23 mouse cellular contexts compared by ENCODE assay signal in the genomic region with DNA sequence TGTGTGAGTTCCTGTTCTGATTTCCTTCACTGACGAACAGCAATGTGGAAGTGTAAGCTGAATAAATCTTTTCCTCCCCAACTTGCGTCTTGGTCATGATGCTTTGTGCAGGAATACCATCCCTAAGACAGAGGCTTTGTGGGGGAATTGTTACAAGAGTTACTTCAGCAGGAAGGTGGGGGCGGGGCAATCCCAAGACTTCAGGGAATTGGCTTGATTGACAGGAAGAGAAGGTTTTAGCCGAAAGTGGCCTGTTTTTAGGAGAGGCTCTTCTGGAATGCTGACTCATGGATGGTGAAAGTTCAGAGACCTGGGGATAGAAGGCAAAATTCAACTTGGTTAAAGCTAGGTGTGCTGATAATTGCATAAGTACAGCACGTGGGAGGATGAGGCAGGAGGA. TPM values are rescaled to one million over a fixed set of nuclear protein-coding genes. Genes with fewer than 3 reads are reported as not detected.
"Had no signal": no experiment of that assay in that cellular context is flagged by ENCODE, and none has a peak within 500 bp of the region (broad histone marks: within the 10 kb centered on the region; RNA-seq: fewer than 3 reads in every experiment).

No protein-coding gene starts in this region.

- H3K9ac ChIP-seq: heart, embryonic 12.5 days; hindbrain, embryonic 14.5 days; intestine, embryonic 15.5 days; limb, embryonic 13.5 days; limb, embryonic 15.5 days; liver, embryonic 12.5 days; liver, embryonic 14.5 days had no signal

- H3K27ac ChIP-seq: heart, embryonic 10.5 days; hindbrain, embryonic 14.5 days; intestine, embryonic 15.5 days; limb, embryonic 13.5 days; limb, embryonic 15.5 days; liver, embryonic 12.5 days; liver, embryonic 14.5 days had no signal

- DNase-seq: gastrocnemius, postnatal 14 days; gastrocnemius, postnatal 36 days; heart, adult 18-20 months; heart, postnatal 14 days; heart, postnatal 36 days; kidney, adult 18-20 months; kidney, adult 8-10 months; kidney, postnatal 10 days; kidney, postnatal 25 days; kidney, postnatal 4 days; layer of hippocampus, adult 9-11 months; layer of hippocampus, postnatal 36 days; left cerebral cortex, postnatal 4 days had no signal

- H3K4me3 ChIP-seq: heart, embryonic 10.5 days; heart, embryonic 12.5 days; intestine, embryonic 15.5 days; limb, embryonic 13.5 days; limb, embryonic 15.5 days; liver, embryonic 12.5 days had no signal

- H3K9me3 ChIP-seq: heart, embryonic 12.5 days; intestine, embryonic 15.5 days; limb, embryonic 13.5 days; limb, embryonic 15.5 days; liver, embryonic 12.5 days had no signal

- H3K36me3 ChIP-seq: heart, embryonic 10.5 days; heart, embryonic 12.5 days; intestine, embryonic 15.5 days; limb, embryonic 13.5 days; limb, embryonic 15.5 days; liver, embryonic 12.5 days had no signal

RNA-seq across cellular contexts. Expression of gene Slc35f2, which starts 2.9 kb away (rescaled TPM):
- total RNA-seq: gastrocnemius, adult 18-20 months; gastrocnemius, adult 8-10 months; gastrocnemius, postnatal 14 days; gastrocnemius, postnatal 36 days; heart, postnatal 36 days had no signal
